Mouse (Mus musculus) midbrain, embryonic 13.5 days (tissue): ENCODE results near the gene Hcfc2. TPM values are rescaled to one million over a fixed set of nuclear protein-coding genes. Genes with fewer than 3 reads are reported as not detected.
A peak's percentile ranks its signal among the peaks of the same experiment; 100 is the strongest.

Source experiments
- ATAC-seq: fragments of 200-750 bp; cut with Nextera tagmentation; 2 replicates; pipeline ENCODE4 v1.8.0; 2017; ENCODE audit warnings: mild to moderate bottlenecking, moderate TSS enrichment, moderate library complexity
- H3K27ac ChIP-seq: fragments of 300-500 bp; sonication (generic); 2 replicates; pipeline ENCODE4 v1.5.1; 2015; ENCODE audit warnings: inconsistent platforms, mild to moderate bottlenecking, moderate library complexity
- H3K27me3 ChIP-seq: fragments of 300-500 bp; sonication (generic); 2 replicates; pipeline ENCODE4 v1.6.1; 2015; ENCODE audit warnings: mild to moderate bottlenecking, inconsistent platforms
- H3K36me3 ChIP-seq: fragments of 300-500 bp; sonication (generic); 2 replicates; pipeline ENCODE4 v1.6.1; 2015; ENCODE audit warnings: mild to moderate bottlenecking, inconsistent platforms
- H3K4me1 ChIP-seq: fragments of 300-500 bp; sonication (generic); replicated peaks from 2 replicates; pipeline ENCODE4 v1.6.1; 2015; ENCODE audit warnings: inconsistent platforms
- H3K4me2 ChIP-seq: fragments of 300-500 bp; sonication (generic); replicated peaks from 2 replicates; pipeline ENCODE4 v1.6.1; 2015; ENCODE audit warnings: moderate library complexity, mild to moderate bottlenecking, inconsistent platforms
- H3K4me3 ChIP-seq: fragments of 300-500 bp; sonication (generic); replicated peaks from 2 replicates; pipeline ENCODE4 v1.5.1; 2015; ENCODE audit warnings: mild to moderate bottlenecking, inconsistent platforms
- H3K9ac ChIP-seq: fragments of 300-500 bp; sonication (generic); replicated peaks from 2 replicates; pipeline ENCODE4 v1.6.1; 2015; ENCODE audit warnings: mild to moderate bottlenecking, inconsistent platforms
- H3K9me3 ChIP-seq: fragments of 300-500 bp; sonication (generic); 2 replicates; pipeline ENCODE4 v1.6.1; 2016; ENCODE audit warnings: mild to moderate bottlenecking, inconsistent platforms
- WGBS: fragments of 180-500 bp; shearing (Covaris S2); methylation state at CpG from one replicate; pipeline ENCODE4 v1.1.7; 2015; 5-methylcytosine and 5-hydroxymethylcytosine counted together
- polyA plus RNA-seq: library from polyadenylated mRNA; unstranded; fragments of >200 nt; fragmentation: Nextera tagmentation; extraction: Ambion mirVana; gene quantifications from 2 replicates; pipeline ENCODE4 v1.2.1, GENCODE M21; 2015

Hcfc2 gene
- 45.9 and 46.2 TPM in 2 replicates for polyA plus RNA-seq

GRCm38 (mm10) chr10:82695956-82696355, at the start of gene Hcfc2:
TSS of gene Hcfc2 (plus strand) at chr10:82696160.
- H3K9me3 ChIP-seq: no peaks in the 10 kb centered on the region
- H3K36me3 ChIP-seq: no peaks in the 10 kb centered on the region
- peaks cover 15% of the 10 kb centered on the region for H3K4me1 ChIP-seq
- no peak within 1 kb of the TSS for H3K4me3 ChIP-seq
- 89% methylated on average over 5 of the region's 5 CpGs for WGBS
- H3K4me2 ChIP-seq: no peak within 1 kb of the TSS
- H3K27me3 ChIP-seq: no peaks in the 10 kb centered on the region
- no peak within 1 kb of the TSS for H3K9ac ChIP-seq
- ATAC-seq: no peak
- H3K27ac ChIP-seq: no peak within 1 kb of the TSS

- no peaks in the 10 kb centered on the region for H3K27me3 ChIP-seq
- peaks cover 70% of the 10 kb centered on the region for H3K36me3 ChIP-seq
- H3K4me1 ChIP-seq: no peaks in the 10 kb centered on the region
- no peak overlapping the region for H3K9ac ChIP-seq
- 94% methylated on average over 17 of the region's 17 CpGs for WGBS
- H3K27ac ChIP-seq: no peak overlapping the region
- ATAC-seq: no peak
- no peak overlapping the region for H3K4me2 ChIP-seq
- H3K9me3 ChIP-seq: no peaks in the 10 kb centered on the region
- no peak overlapping the region for H3K4me3 ChIP-seq
These were observed 48.7 kb upstream of the Hcfc2 start for GRCm38 (mm10) chr10:82647205-82647811.

GRCm38 (mm10) chr10:82651221-82651620, 44.7 kb upstream of the Hcfc2 start:
- Histone ChIP-seq H3K36me3 (peaks cover 39% of the 10 kb centered on the region), H3K27ac (no peak overlapping the region), H3K9ac (no peak overlapping the region), H3K4me1 (no peaks in the 10 kb centered on the region), H3K4me2 (no peak overlapping the region), H3K9me3 (no peaks in the 10 kb centered on the region), H3K27me3 (no peaks in the 10 kb centered on the region), H3K4me3 (no peak overlapping the region)
- no peak for ATAC-seq
- WGBS: 91% methylated on average over 5 of the region's 5 CpGs

GRCm38 (mm10) chr10:82652625-82653024, 43.3 kb upstream of the Hcfc2 start:
- Histone ChIP-seq H3K27me3 (no peaks in the 10 kb centered on the region), H3K9ac (no peak overlapping the region), H3K36me3 (peaks cover 27% of the 10 kb centered on the region), H3K27ac (no peak overlapping the region), H3K4me1 (no peaks in the 10 kb centered on the region), H3K9me3 (no peaks in the 10 kb centered on the region), H3K4me2 (no peak overlapping the region), H3K4me3 (no peak overlapping the region)
- ATAC-seq: no peak
- 78% methylated on average over 5 of the region's 5 CpGs for WGBS

GRCm38 (mm10) chr10:82654581-82654980, 41.4 kb upstream of the Hcfc2 start:
- no peak overlapping the region for H3K27ac ChIP-seq
- H3K9ac ChIP-seq: no peak overlapping the region
- no peak overlapping the region for H3K4me3 ChIP-seq
- H3K9me3 ChIP-seq: no peaks in the 10 kb centered on the region
- 90% methylated on average over 3 of the region's 3 CpGs for WGBS
- no peak for ATAC-seq
- peaks cover 21% of the 10 kb centered on the region for H3K36me3 ChIP-seq
- H3K4me2 ChIP-seq: no peak overlapping the region
- H3K27me3 ChIP-seq: no peaks in the 10 kb centered on the region
- H3K4me1 ChIP-seq: no peaks in the 10 kb centered on the region

- H3K27me3 ChIP-seq: no peaks in the 10 kb centered on the region
- no peaks in the 10 kb centered on the region for H3K36me3 ChIP-seq
- no peak overlapping the region for H3K4me2 ChIP-seq
- 0 out of 2 replicates have a peak, but pooled peaks cover 3% of the 10 kb centered on the region for H3K4me1 ChIP-seq
- ATAC-seq: no peak
- no peaks in the 10 kb centered on the region for H3K9me3 ChIP-seq
- no peak overlapping the region for H3K27ac ChIP-seq
- no peak overlapping the region for H3K9ac ChIP-seq
- H3K4me3 ChIP-seq: no peak overlapping the region
- WGBS: 90% methylated on average over 8 of the region's 8 CpGs
These were observed 34.1 kb upstream of the Hcfc2 start for GRCm38 (mm10) chr10:82661820-82662219.

- Histone ChIP-seq H3K27ac (no peak overlapping the region), H3K9ac (no peak overlapping the region), H3K4me3 (no peak overlapping the region), H3K36me3 (no peaks in the 10 kb centered on the region), H3K4me2 (no peak overlapping the region), H3K27me3 (no peaks in the 10 kb centered on the region), H3K9me3 (no peaks in the 10 kb centered on the region), H3K4me1 (0 out of 2 replicates have a peak, but pooled peaks cover 4% of the 10 kb centered on the region)
- 84% methylated on average over 14 of the region's 14 CpGs for WGBS
- ATAC-seq: no peak
These were observed 33.5 kb upstream of the Hcfc2 start for GRCm38 (mm10) chr10:82662267-82662990.

- ATAC-seq: no peak
- no peak overlapping the region for H3K27ac ChIP-seq
- H3K4me1 ChIP-seq: 0 out of 2 replicates have a peak, but pooled peaks cover 4% of the 10 kb centered on the region
- no peaks in the 10 kb centered on the region for H3K36me3 ChIP-seq
- no peak overlapping the region for H3K4me3 ChIP-seq
- no peak overlapping the region for H3K4me2 ChIP-seq
- H3K9me3 ChIP-seq: no peaks in the 10 kb centered on the region
- H3K27me3 ChIP-seq: no peaks in the 10 kb centered on the region
- H3K9ac ChIP-seq: no peak overlapping the region
- WGBS: 79% methylated on average over 2 of the region's 2 CpGs
These were observed 32.7 kb upstream of the Hcfc2 start for GRCm38 (mm10) chr10:82663289-82663688.

GRCm38 (mm10) chr10:82665951-82666350, 30.0 kb upstream of the Hcfc2 start:
- WGBS: 61% methylated on average over 3 of the region's 3 CpGs
- no peak for ATAC-seq
- 0 out of 2 replicates have a peak, but pooled peaks cover 4% of the 10 kb centered on the region for H3K4me1 ChIP-seq
- H3K27me3 ChIP-seq: no peaks in the 10 kb centered on the region
- no peak overlapping the region for H3K4me2 ChIP-seq
- no peaks in the 10 kb centered on the region for H3K36me3 ChIP-seq
- no peak overlapping the region for H3K9ac ChIP-seq
- no peaks in the 10 kb centered on the region for H3K9me3 ChIP-seq
- H3K4me3 ChIP-seq: no peak overlapping the region
- no peak overlapping the region for H3K27ac ChIP-seq

- H3K4me3 ChIP-seq: no peak overlapping the region
- no peaks in the 10 kb centered on the region for H3K27me3 ChIP-seq
- peak overlapping the region; percentile 42 for H3K4me2 ChIP-seq
- no peaks in the 10 kb centered on the region for H3K36me3 ChIP-seq
- 0 out of 2 replicates have a peak, but pooled peaks cover 4% of the 10 kb centered on the region for H3K4me1 ChIP-seq
- no peaks in the 10 kb centered on the region for H3K9me3 ChIP-seq
- peak; percentile 96 for ATAC-seq
- 25% methylated on average over 22 of the region's 22 CpGs for WGBS
- no peak overlapping the region for H3K27ac ChIP-seq
- no peak overlapping the region for H3K9ac ChIP-seq
These were observed 29.3 kb upstream of the Hcfc2 start for GRCm38 (mm10) chr10:82666436-82667234.

GRCm38 (mm10) chr10:82670205-82670604, 25.8 kb upstream of the Hcfc2 start:
- Histone ChIP-seq H3K27me3 (no peaks in the 10 kb centered on the region), H3K4me2 (no peak overlapping the region), H3K4me1 (0 out of 2 replicates have a peak, but pooled peaks cover 4% of the 10 kb centered on the region), H3K27ac (no peak overlapping the region), H3K36me3 (no peaks in the 10 kb centered on the region), H3K9me3 (no peaks in the 10 kb centered on the region), H3K9ac (no peak overlapping the region), H3K4me3 (no peak overlapping the region)
- ATAC-seq: no peak
- WGBS: 73% methylated on average over 6 of the region's 6 CpGs

GRCm38 (mm10) chr10:82676949-82677348, 19.0 kb upstream of the Hcfc2 start:
- H3K4me1 ChIP-seq: no peaks in the 10 kb centered on the region
- H3K9ac ChIP-seq: no peak overlapping the region
- H3K27me3 ChIP-seq: no peaks in the 10 kb centered on the region
- no peak overlapping the region for H3K27ac ChIP-seq
- no peak for ATAC-seq
- no peak overlapping the region for H3K4me2 ChIP-seq
- no peaks in the 10 kb centered on the region for H3K9me3 ChIP-seq
- no peak overlapping the region for H3K4me3 ChIP-seq
- no peaks in the 10 kb centered on the region for H3K36me3 ChIP-seq
- WGBS: 83% methylated on average over 6 of the region's 6 CpGs
